Mouse (Mus musculus) gastrocnemius, adult 2 months (tissue): ENCODE measurements at regions not wholly inside any gene's neighbourhood (a gene's known extent, or its start where the extent isn't known, plus 50 kb on each side); places are given as distances from the start of the nearest gene placed in this dataset.
A peak's percentile ranks its signal among the peaks of the same experiment; 100 is the strongest.

ENCODE experiments used
- DNase-seq: peaks from one replicate; pipeline ENCODE4 v3.0.0; 2022
- H3K27ac ChIP-seq: fragments of 200-600 bp; 2 replicates; pipeline ENCODE4 v1.8.1; 2022; ENCODE audit warnings: mild to moderate bottlenecking
- H3K4me3 ChIP-seq: fragments of 200-600 bp; 2 replicates; pipeline ENCODE4 v1.8.1; 2022; ENCODE audit warnings: mild to moderate bottlenecking, moderate library complexity
- CTCF ChIP-seq: fragments of 200-600 bp; IDR thresholded peaks from 2 replicates; pipeline ENCODE4 v1.8.1; 2022; ENCODE audit warnings: antibody characterized with exemption, mild to moderate bottlenecking, moderate library complexity
- intact Hi-C: fragments of 180-260 bp; cut with DNase I; formaldehyde crosslinking; loops from one replicate; pipeline ENCODE4 v1.15.1; 2025

- no peak for TF ChIP-seq CTCF
- Histone ChIP-seq H3K4me3 (no peak overlapping the region), H3K27ac (peak overlapping the region; percentile 100)
- DNase-seq = peak; percentile 82
- intact Hi-C loops = no loop called here
These were observed 127.0 kb downstream of the Sec61b start for GRCm38 (mm10) chr4:47601301-47602070.

GRCm38 (mm10) chr4:47603378-47603777 is 128.9 kb downstream of the Sec61b start:
- Histone ChIP-seq H3K27ac (peak overlapping the region; percentile 100), H3K4me3 (peak overlapping the region; percentile 75)
- no peak for TF ChIP-seq CTCF
- intact Hi-C loops = no loop called here
- peak; percentile 47 for DNase-seq

- no peak for TF ChIP-seq CTCF
- Histone ChIP-seq H3K4me3 (peak overlapping the region; percentile 75), H3K27ac (peak overlapping the region; percentile 100)
- intact Hi-C loops = loop anchor here (1.0 kb wide), 1 partner anchor 66 kb away; no protein-coding TSS in a partner anchor
- peak; percentile 85 for DNase-seq
These were observed 129.5 kb downstream of the Sec61b start for GRCm38 (mm10) chr4:47603847-47604397.

- Histone ChIP-seq H3K27ac (0 out of 2 replicates have a peak overlapping the region, but pooled peaks have one; percentile 24), H3K4me3 (no peak overlapping the region)
- TF ChIP-seq CTCF = no peak
- no peak for DNase-seq
- intact Hi-C loops = no loop called here
These were observed 131.2 kb downstream of the Sec61b start for GRCm38 (mm10) chr4:47605676-47606075.

- H3K4me3 ChIP-seq = no peak overlapping the region
- peak overlapping the region; percentile 43; the same call in 1 of the 2 replicates for H3K27ac ChIP-seq
- intact Hi-C loops = no loop called here
- no peak for TF ChIP-seq CTCF
- DNase-seq = peak; percentile 34
These were observed 134.2 kb downstream of the Sec61b start for GRCm38 (mm10) chr4:47608673-47609072.

GRCm38 (mm10) chr4:47610913-47611312 is 136.5 kb downstream of the Sec61b start:
- intact Hi-C loops = no loop called here

GRCm38 (mm10) chr4:47616525-47616924 is 142.1 kb downstream of the Sec61b start:
- no peak for TF ChIP-seq CTCF
- Histone ChIP-seq H3K27ac (no peak overlapping the region), H3K4me3 (no peak overlapping the region)
- intact Hi-C loops = no loop called here
- DNase-seq = no peak

More at GRCm38 (mm10) chr4:47610913-47611312, 136.5 kb downstream of the Sec61b start:
- TF ChIP-seq CTCF = no peak
- DNase-seq = no peak
- H3K4me3 ChIP-seq = no peak overlapping the region
- no peak overlapping the region for H3K27ac ChIP-seq

DNA sequence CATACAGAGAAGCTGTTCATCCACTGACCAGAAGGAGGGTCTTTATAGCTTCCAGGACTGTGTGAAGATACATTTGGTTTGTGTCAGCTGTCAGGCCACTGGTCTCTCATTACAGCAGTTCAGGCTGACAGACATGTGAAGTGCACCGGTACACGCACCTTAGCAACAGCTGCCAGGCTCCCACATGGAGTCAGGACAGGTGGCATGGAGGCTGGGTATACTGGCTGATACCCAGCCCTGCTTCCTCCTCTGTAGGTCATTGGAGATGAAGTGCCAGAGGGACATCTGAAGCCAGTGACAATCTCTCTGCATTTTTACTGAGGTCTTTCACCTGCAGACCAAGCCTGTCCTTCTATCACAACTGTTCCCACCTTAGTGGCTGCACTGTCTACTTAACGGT is 146.2 kb downstream of the Sec61b start:
- DNase-seq = peak; percentile 75
- 0 out of 2 replicates have a peak overlapping the region, but pooled peaks have one; percentile 17 for H3K4me3 ChIP-seq
- intact Hi-C loops = no loop called here

DNA sequence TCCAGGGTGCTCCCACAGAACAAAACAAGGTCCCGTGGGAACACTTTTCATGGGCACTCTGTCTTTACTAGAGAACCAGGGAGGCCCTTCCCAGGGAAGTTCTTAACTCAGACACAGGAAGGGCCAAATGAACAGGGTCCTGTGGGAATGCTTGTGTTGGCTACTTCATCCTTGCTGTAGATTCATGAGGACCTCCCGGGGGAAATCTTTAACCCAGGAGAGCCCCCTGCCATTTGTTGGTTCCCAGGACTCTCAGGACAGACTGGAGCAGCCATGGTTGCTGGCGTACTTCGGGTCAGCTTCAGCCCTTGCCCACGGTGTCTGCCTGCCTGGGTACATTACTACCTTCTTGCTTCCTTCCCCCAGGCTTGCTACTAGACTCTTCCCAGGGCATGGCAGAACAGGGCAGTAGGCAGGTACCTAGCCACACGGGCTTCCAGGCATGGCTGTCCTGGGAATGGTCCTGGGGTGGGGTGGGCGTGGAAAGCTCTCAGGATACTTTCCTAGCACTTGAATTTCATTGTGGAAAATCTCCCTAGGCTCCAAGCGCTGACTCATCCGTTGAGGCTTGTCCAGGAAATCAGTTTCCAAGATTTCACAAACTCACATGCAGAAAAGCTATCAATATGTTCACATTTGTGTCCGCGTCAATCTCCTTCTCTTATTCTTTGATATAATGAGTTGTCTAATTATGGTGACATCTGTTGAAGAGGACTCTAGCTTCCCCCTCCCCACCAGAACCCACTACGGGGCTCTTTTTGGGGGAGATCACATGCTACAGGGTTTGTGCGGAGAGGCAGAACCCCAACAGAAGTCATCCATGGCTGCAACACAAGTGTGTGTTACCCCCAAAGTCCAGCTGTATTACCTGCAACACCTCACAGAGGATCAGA is 148.6 kb downstream of the Sec61b start:
- no peak overlapping the region for H3K4me3 ChIP-seq
- TF ChIP-seq CTCF = no peak
- H3K27ac ChIP-seq = peak overlapping the region; percentile 16; the same call in 1 of the 2 replicates
- intact Hi-C loops = loop anchor here (2.0 kb wide), 1 partner anchor 46 kb away; no protein-coding TSS in a partner anchor
- peak; percentile 27 for DNase-seq

More for the DNA sequence above, 146.2 kb downstream of the Sec61b start:
- TF ChIP-seq CTCF = no peak
- H3K27ac ChIP-seq = peak overlapping the region; percentile 89

- intact Hi-C loops = no loop called here
- Histone ChIP-seq H3K27ac (no peak overlapping the region), H3K4me3 (no peak overlapping the region)
- TF ChIP-seq CTCF = no peak
- no peak for DNase-seq
These were observed 155.5 kb downstream of the Sec61b start for GRCm38 (mm10) chr4:47630006-47630405.

DNA sequence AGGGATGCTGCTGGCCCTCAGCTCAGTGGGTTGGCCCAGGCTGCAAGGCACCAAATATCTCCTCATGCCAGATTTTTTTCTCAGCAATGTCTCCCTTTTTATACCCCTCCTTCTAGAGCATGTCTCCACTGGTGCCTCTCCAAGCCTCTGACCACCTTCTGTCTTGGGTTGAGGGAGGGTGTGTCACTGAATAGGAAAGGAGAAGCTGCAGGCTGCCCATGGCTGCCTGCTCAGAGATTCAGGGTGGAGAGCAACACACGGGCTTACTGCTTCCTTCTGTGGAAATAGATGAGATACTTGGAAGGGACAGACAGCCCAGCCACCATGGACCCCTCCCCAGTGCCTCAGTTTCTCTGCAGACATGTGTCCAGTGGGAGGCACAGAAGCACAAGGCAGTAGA is 156.0 kb downstream of the Sec61b start:
- Histone ChIP-seq H3K4me3 (no peak overlapping the region), H3K27ac (no peak overlapping the region)
- no peak for TF ChIP-seq CTCF
- no peak for DNase-seq
- intact Hi-C loops = no loop called here

DNA sequence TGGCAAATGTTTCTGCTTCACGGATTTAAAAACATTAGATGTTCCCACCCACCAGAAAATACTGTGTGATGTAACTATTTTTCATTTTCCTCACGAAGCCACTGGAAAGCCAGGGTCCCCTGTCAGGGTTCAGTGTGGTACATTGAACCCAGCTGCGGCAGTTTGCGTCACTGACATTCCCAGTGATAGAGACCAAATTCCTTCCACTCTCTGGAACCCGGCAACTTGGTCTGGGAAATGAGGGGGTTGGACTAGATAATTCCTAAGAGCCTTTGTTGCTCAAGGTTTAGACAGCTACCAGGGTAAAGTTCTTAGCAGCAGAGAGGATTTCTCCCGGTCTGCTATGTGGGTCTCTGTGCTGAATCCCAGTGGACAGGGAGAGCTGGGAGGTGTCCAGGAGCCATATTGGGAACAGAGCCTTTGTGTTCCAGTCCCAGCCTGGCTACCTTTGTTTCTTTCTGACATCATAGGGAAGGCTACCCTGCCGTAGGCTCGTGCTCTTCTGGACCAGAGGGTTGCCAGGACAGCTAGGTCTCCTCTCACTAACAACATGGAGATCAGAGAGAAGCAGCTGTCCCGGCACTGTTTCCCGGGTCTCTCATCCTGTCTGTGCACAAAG is 164.5 kb downstream of the Sec61b start:
- TF ChIP-seq CTCF = no peak
- no peak for DNase-seq
- Histone ChIP-seq H3K4me3 (no peak overlapping the region), H3K27ac (no peak overlapping the region)
- intact Hi-C loops = no loop called here
